Mouse (Mus musculus) activated CD4-positive, CD25-positive, alpha-beta regulatory T cell (primary cell): ENCODE data around the gene Prr15l. TPM values are rescaled to one million over a fixed set of nuclear protein-coding genes. Genes with fewer than 3 reads are reported as not detected.

Source experiments
- polyA plus RNA-seq, 2 experiments: library from polyadenylated mRNA; unstranded; fragments of 100-300 nt; shearing (Covaris generic); gene quantifications; one replicate each; pipeline ENCODE4 v1.2.1; 2017

Gene Prr15l
- under 1 TPM in 1 of 2 experiments, not detected in 1; 0.49 TPM for polyA plus RNA-seq

DNA sequence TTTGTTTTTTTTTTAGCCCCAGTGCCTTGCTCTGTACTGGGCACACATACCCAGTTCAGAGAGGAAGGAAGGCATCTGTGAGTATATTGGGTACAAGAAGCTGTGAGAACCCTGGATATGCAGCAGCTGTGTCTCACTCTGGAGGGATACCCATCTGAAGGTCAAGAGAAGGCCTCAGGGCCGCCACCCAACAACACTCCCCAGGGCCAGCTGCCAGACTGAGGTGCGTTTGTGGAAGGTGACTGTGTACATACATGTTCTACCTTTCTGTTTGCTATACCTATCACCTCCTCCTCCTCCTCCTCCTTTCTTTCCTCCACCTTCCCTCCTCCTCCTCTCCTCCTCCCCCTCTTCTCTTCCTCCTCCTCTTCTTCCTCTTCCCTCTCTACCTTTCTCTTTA lies at the start of gene Prr15l:
Gene Prr15l, plus strand, starts transcription at position 17 of the 400 bp plus-strand sequence.

DNA sequence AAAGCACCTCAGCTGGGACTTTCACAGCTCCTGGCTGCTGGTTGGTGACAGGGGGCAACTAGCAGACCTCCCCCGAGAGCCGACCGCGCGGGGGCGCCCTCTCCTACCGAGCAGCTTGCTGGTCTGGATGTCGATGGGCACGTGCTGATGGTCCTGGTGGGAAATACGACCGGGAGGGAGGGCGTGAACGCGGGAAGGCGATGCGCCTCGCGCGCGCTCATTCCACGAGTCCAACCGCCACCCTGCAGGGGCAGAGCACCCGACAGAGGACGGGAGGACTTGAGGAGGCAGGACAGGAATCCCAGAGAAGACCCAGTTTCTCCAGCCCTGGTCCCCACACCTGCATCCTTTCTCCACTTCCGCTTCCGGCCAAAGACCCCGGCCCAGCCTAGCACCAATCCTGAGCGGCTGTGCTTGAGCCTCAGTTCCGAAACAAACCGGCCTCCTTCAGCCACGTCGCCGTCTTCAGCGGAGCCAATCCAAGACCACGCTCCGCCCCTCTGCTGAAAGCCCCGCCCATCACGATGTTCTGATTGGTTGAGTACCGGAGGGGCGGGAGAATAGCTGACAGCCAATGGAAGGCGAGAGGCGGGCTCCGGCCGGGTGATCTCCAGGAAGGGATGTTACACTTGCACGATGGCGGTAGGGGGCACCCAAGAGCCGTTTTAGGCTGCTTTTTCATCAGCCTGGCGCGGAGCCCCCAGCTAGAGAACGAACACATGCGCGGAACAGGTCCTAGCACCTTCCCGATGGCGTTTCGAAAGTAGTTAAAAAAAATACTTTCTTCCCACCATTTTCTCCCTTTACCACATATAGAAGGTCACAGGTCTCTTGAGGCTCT lies 11.6 kb upstream of the Prr15l start, which contains the start of gene Cdk5rap3:
Gene Cdk5rap3, minus strand, starts transcription at position 453 of the 841 bp plus-strand sequence.

DNA sequence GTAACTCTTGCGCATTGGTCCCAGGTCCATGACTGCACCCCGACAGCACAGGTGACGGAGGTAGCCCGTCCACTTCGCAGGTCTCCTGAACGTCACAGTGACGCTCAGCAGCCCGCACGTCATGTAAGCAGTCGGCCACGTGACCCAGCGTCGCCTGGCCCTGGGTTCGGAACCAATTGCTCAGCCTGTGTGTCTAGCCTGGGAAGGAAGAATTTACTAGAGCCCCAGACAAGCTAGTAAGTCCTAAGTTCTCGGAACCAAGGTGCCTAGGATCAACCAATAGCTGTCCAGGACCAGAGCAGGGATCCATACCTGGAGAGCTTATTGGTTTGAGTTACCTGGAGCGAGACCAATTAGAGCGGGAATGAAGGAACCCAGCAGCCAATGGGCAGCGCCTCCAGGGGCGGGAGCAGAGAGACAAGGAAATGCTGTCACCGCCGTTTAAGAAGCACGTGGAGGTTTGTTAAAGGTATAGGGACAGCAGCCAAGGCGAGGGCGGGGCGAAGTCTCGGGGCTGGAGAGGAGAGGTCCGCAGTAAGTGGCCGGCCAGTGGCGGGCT lies 15.9 kb downstream of the Prr15l start, which contains the start of gene Pnpo:
Gene Pnpo, minus strand, starts transcription at position 241 of the 559 bp plus-strand sequence.

DNA sequence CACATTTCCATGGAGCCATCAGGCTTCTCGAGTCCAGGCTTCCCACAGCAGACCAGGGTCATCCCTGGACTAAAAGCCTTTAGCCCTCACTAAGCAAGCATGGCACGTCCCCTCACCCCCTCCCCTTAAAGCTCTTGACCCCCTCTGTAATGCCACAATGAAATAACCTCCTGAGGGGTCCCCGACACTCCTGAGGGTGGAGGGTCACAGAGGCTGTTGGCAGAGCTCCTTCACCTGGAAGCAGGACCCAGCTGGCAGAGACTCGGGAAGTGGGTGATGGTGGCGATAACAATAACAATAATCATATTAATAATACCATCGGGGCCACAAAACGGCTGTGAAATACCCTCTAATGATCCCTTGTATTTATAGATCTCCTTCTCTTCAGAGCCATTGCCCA lies 55.0 kb downstream of the Prr15l start, which contains the start of gene Sp2:
Gene Sp2, minus strand, starts transcription at position 101 of the 400 bp plus-strand sequence.

Other genes with a start within 250 kb of the Prr15l start
- gene Snx11, start 150.5 kb upstream of the Prr15l start, polyA plus RNA-seq, result 10 to 100 TPM; 19.7 to 22.1 TPM
- 10 to 100 TPM; 38.7 to 49.2 TPM for gene Cbx1, start 139.0 kb upstream of the Prr15l start, polyA plus RNA-seq
- gene Nfe2l1, start 98.1 kb upstream of the Prr15l start, polyA plus RNA-seq, result 10 to 100 TPM; 27.7 to 43.2 TPM
- under 1 TPM; 0.29 to 0.31 TPM for gene Copz2, start 78.2 kb upstream of the Prr15l start, polyA plus RNA-seq
- 100 to 1,000 TPM in 1 of 2 experiments, 10 to 100 TPM in 1; 65.7 to 112 TPM for gene Cdk5rap3, start 11.6 kb upstream of the Prr15l start, polyA plus RNA-seq
- 10 to 100 TPM; 36.8 to 52.3 TPM for gene Pnpo, start 15.9 kb downstream of the Prr15l start, polyA plus RNA-seq
- 10 to 100 TPM; 49.0 to 58.2 TPM for gene Sp2, start 54.9 kb downstream of the Prr15l start, polyA plus RNA-seq
- 1 to 10 TPM; 5.6 to 8.8 TPM for gene Sp6, start 85.3 kb downstream of the Prr15l start, polyA plus RNA-seq
- gene Scrn2, start 101.8 kb downstream of the Prr15l start, polyA plus RNA-seq, result 10 to 100 TPM in 1 of 2 experiments, 1 to 10 TPM in 1; 10.0 to 14.0 TPM
- under 1 TPM in 1 of 2 experiments, not detected in 1; 0.17 TPM for gene Lrrc46, start 113.3 kb downstream of the Prr15l start, polyA plus RNA-seq
- 10 to 100 TPM; 74.7 to 77.3 TPM for gene Mrpl10, start 113.5 kb downstream of the Prr15l start, polyA plus RNA-seq
- gene Osbpl7, start 122.5 kb downstream of the Prr15l start, polyA plus RNA-seq, result 10 to 100 TPM; 30.9 to 31.1 TPM
- 10 to 100 TPM; 14.4 to 46.9 TPM for gene Tbx21, start 187.2 kb downstream of the Prr15l start, polyA plus RNA-seq
- gene Tbkbp1, start 223.4 kb downstream of the Prr15l start, polyA plus RNA-seq, result under 1 TPM; 0.34 to 0.72 TPM